Mouse (Mus musculus) hindbrain, embryonic 13.5 days (tissue): ENCODE data around the gene Acadvl. TPM values are rescaled to one million over a fixed set of nuclear protein-coding genes. Genes with fewer than 3 reads are reported as not detected.

Source experiments
- ATAC-seq: fragments of 200-750 bp; cut with Nextera tagmentation; 2 replicates; pipeline ENCODE4 v1.8.0; 2017; ENCODE audit warnings: moderate TSS enrichment; ENCODE audit not compliant: low FRiP score
- H3K27ac ChIP-seq: fragments of 300-500 bp; sonication (generic); 2 replicates; pipeline ENCODE4 v1.5.1; 2015; ENCODE audit warnings: inconsistent platforms, mild to moderate bottlenecking, moderate library complexity
- H3K27me3 ChIP-seq: fragments of 300-500 bp; sonication (generic); 2 replicates; pipeline ENCODE4 v1.6.1; 2015; ENCODE audit warnings: mild to moderate bottlenecking, inconsistent platforms
- H3K36me3 ChIP-seq: fragments of 300-500 bp; sonication (generic); 2 replicates; pipeline ENCODE4 v1.6.1; 2015; ENCODE audit warnings: mild to moderate bottlenecking, inconsistent platforms
- H3K4me1 ChIP-seq: fragments of 300-500 bp; sonication (generic); replicated peaks from 2 replicates; pipeline ENCODE4 v1.6.1; 2015; ENCODE audit warnings: inconsistent platforms
- H3K4me2 ChIP-seq: fragments of 300-500 bp; sonication (generic); 2 replicates; pipeline ENCODE4 v1.6.1; 2015; ENCODE audit warnings: inconsistent platforms, mild to moderate bottlenecking, moderate library complexity
- H3K4me3 ChIP-seq: fragments of 300-500 bp; sonication (generic); 2 replicates; pipeline ENCODE4 v1.5.1; 2015; ENCODE audit warnings: mild to moderate bottlenecking, inconsistent platforms
- H3K9ac ChIP-seq: fragments of 300-500 bp; sonication (generic); 2 replicates; pipeline ENCODE4 v1.6.1; 2015; ENCODE audit warnings: mild to moderate bottlenecking, inconsistent platforms
- H3K9me3 ChIP-seq: fragments of 300-500 bp; sonication (generic); 2 replicates; pipeline ENCODE4 v1.6.1; 2016; ENCODE audit warnings: inconsistent platforms
- WGBS: fragments of 180-500 bp; shearing (Covaris S2); methylation state at CpG from one replicate; pipeline ENCODE4 v1.1.7; 2015; 5-methylcytosine and 5-hydroxymethylcytosine counted together
- polyA plus RNA-seq: library from polyadenylated mRNA; unstranded; fragments of >200 nt; fragmentation: Nextera tagmentation; extraction: Ambion mirVana; gene quantifications from 2 replicates; pipeline ENCODE4 v1.2.1, GENCODE M21; 2015

Gene Acadvl
- 56.9 and 59.4 TPM in 2 replicates for polyA plus RNA-seq

- Histone ChIP-seq H3K9ac (peak within 1 kb of the TSS; percentile 89), H3K27ac (peak within 1 kb of the TSS; percentile 82), H3K9me3 (no peaks in the 10 kb centered on the region), H3K27me3 (no peaks in the 10 kb centered on the region), H3K4me3 (peak within 1 kb of the TSS; percentile 62), H3K4me2 (peak within 1 kb of the TSS; percentile 90), H3K36me3 (peaks cover 38% of the 10 kb centered on the region), H3K4me1 (peaks cover 50% of the 10 kb centered on the region)
- WGBS: under 1% methylated on average over 35 of the region's 35 CpGs
- peak; percentile 82 for ATAC-seq
Measured at GRCm38 (mm10) chr11:70014880-70015558, at the start of gene Acadvl. Gene Acadvl (minus strand): TSS chr11:70015411.

GRCm38 (mm10) chr11:70063053-70063452 lies 47.8 kb upstream of the Acadvl start:
- Histone ChIP-seq H3K4me2 (no peak overlapping the region), H3K27ac (no peak overlapping the region), H3K9ac (no peak overlapping the region), H3K36me3 (no peaks in the 10 kb centered on the region), H3K9me3 (no peaks in the 10 kb centered on the region), H3K4me1 (peaks cover 3% of the 10 kb centered on the region; the same call in 1 of the 2 replicates), H3K27me3 (no peaks in the 10 kb centered on the region), H3K4me3 (no peak overlapping the region)
- no peak for ATAC-seq
- 72% methylated on average over 3 of the region's 3 CpGs for WGBS

- no peak for ATAC-seq
- Histone ChIP-seq H3K9ac (no peak overlapping the region), H3K27ac (no peak overlapping the region), H3K36me3 (no peaks in the 10 kb centered on the region), H3K27me3 (0 out of 2 replicates have a peak, but pooled peaks cover 2% of the 10 kb centered on the region), H3K9me3 (no peaks in the 10 kb centered on the region), H3K4me2 (no peak overlapping the region), H3K4me3 (no peak overlapping the region), H3K4me1 (no peaks in the 10 kb centered on the region)
- WGBS: 72% methylated on average over 6 of the region's 6 CpGs
Measured at GRCm38 (mm10) chr11:70059930-70060329, 44.7 kb upstream of the Acadvl start.

GRCm38 (mm10) chr11:70057805-70058204 lies 42.6 kb upstream of the Acadvl start:
- Histone ChIP-seq H3K27me3 (0 out of 2 replicates have a peak, but pooled peaks cover 5% of the 10 kb centered on the region), H3K4me2 (no peak overlapping the region), H3K36me3 (no peaks in the 10 kb centered on the region), H3K4me3 (no peak overlapping the region), H3K27ac (no peak overlapping the region), H3K9me3 (no peaks in the 10 kb centered on the region), H3K4me1 (no peaks in the 10 kb centered on the region), H3K9ac (peak overlapping the region; percentile 43; the same call in 1 of the 2 replicates)
- no peak for ATAC-seq
- 80% methylated on average over 9 of the region's 9 CpGs for WGBS

- no peak overlapping the region for H3K9ac ChIP-seq
- H3K9me3 ChIP-seq: no peaks in the 10 kb centered on the region
- H3K4me1 ChIP-seq: no peaks in the 10 kb centered on the region
- no peaks in the 10 kb centered on the region for H3K36me3 ChIP-seq
- peak; percentile 39 for ATAC-seq
- WGBS: 29% methylated on average over 18 of the region's 18 CpGs
- H3K27me3 ChIP-seq: 0 out of 2 replicates have a peak, but pooled peaks cover 5% of the 10 kb centered on the region
- 0 out of 2 replicates have a peak overlapping the region, but pooled peaks have one; percentile 13 for H3K4me2 ChIP-seq
- H3K4me3 ChIP-seq: no peak overlapping the region
- no peak overlapping the region for H3K27ac ChIP-seq
Measured at GRCm38 (mm10) chr11:70055618-70056214, 40.5 kb upstream of the Acadvl start.

- Histone ChIP-seq H3K27ac (no peak within 1 kb of the TSS), H3K27me3 (0 out of 2 replicates have a peak, but pooled peaks cover 5% of the 10 kb centered on the region), H3K4me2 (no peak within 1 kb of the TSS), H3K36me3 (no peaks in the 10 kb centered on the region), H3K9me3 (no peaks in the 10 kb centered on the region), H3K4me3 (no peak within 1 kb of the TSS), H3K9ac (no peak within 1 kb of the TSS), H3K4me1 (no peaks in the 10 kb centered on the region)
- no peak for ATAC-seq
- 90% methylated on average over 10 of the region's 10 CpGs for whole genome bisulfite sequencing
Measured at GRCm38 (mm10) chr11:70053898-70054570, 38.8 kb upstream of the Acadvl start, which contains the start of gene Asgr1. Gene Asgr1 (plus strand): TSS chr11:70054085.

- no peak overlapping the region for H3K4me3 ChIP-seq
Measured at GRCm38 (mm10) chr11:70053156-70053555, 37.9 kb upstream of the Acadvl start.

GRCm38 (mm10) chr11:70049816-70050215 lies 34.6 kb upstream of the Acadvl start:
- no peak overlapping the region for H3K4me2 ChIP-seq
- H3K36me3 ChIP-seq: peaks cover 11% of the 10 kb centered on the region
- WGBS: 68% methylated on average over 10 of the region's 10 CpGs
- H3K9me3 ChIP-seq: no peaks in the 10 kb centered on the region
- no peak overlapping the region for H3K4me3 ChIP-seq
- H3K27ac ChIP-seq: no peak overlapping the region
- no peak for ATAC-seq
- no peaks in the 10 kb centered on the region for H3K4me1 ChIP-seq
- no peak overlapping the region for H3K9ac ChIP-seq
- H3K27me3 ChIP-seq: 0 out of 2 replicates have a peak, but pooled peaks cover 3% of the 10 kb centered on the region

More at GRCm38 (mm10) chr11:70053156-70053555, 37.9 kb upstream of the Acadvl start:
- no peak for ATAC-seq
- Histone ChIP-seq H3K9ac (no peak overlapping the region), H3K27me3 (0 out of 2 replicates have a peak, but pooled peaks cover 5% of the 10 kb centered on the region), H3K4me1 (no peaks in the 10 kb centered on the region), H3K9me3 (no peaks in the 10 kb centered on the region), H3K27ac (no peak overlapping the region), H3K4me2 (no peak overlapping the region), H3K36me3 (no peaks in the 10 kb centered on the region)
- 75% methylated on average over 7 of the region's 7 CpGs for WGBS

- Histone ChIP-seq H3K9ac (no peak overlapping the region), H3K4me3 (no peak overlapping the region), H3K9me3 (no peaks in the 10 kb centered on the region), H3K4me2 (no peak overlapping the region), H3K4me1 (no peaks in the 10 kb centered on the region), H3K27me3 (no peaks in the 10 kb centered on the region), H3K36me3 (peaks cover 16% of the 10 kb centered on the region), H3K27ac (no peak overlapping the region)
- no peak for ATAC-seq
- 68% methylated on average over 6 of the region's 6 CpGs for WGBS
Measured at GRCm38 (mm10) chr11:70049366-70049765, 34.2 kb upstream of the Acadvl start.

- no peak for ATAC-seq
- Histone ChIP-seq H3K4me2 (no peak overlapping the region), H3K9ac (peak overlapping the region; percentile 39; the same call in 1 of the 2 replicates), H3K9me3 (no peaks in the 10 kb centered on the region), H3K27ac (no peak overlapping the region), H3K4me1 (no peaks in the 10 kb centered on the region), H3K27me3 (no peaks in the 10 kb centered on the region), H3K4me3 (no peak overlapping the region), H3K36me3 (peaks cover 54% of the 10 kb centered on the region)
- WGBS: 32% methylated on average over 9 of the region's 9 CpGs
Measured at GRCm38 (mm10) chr11:70045435-70045834, 30.2 kb upstream of the Acadvl start.

- Histone ChIP-seq H3K9ac (no peak overlapping the region), H3K27me3 (no peaks in the 10 kb centered on the region), H3K4me1 (no peaks in the 10 kb centered on the region), H3K4me2 (no peak overlapping the region), H3K27ac (no peak overlapping the region), H3K9me3 (no peaks in the 10 kb centered on the region), H3K4me3 (no peak overlapping the region), H3K36me3 (peaks cover 70% of the 10 kb centered on the region)
- no peak for ATAC-seq
- WGBS: 78% methylated on average over 7 of the region's 7 CpGs
Measured at GRCm38 (mm10) chr11:70043665-70044064, 28.5 kb upstream of the Acadvl start.
